Mouse (Mus musculus) mature B cell (primary cell): ENCODE results near the gene Atxn1.

ENCODE experiments used
- in situ Hi-C: fragments of 300-500 bp; cut with MboI; formaldehyde crosslinking; loops from 2 replicates; pipeline ENCODE4 v1.14.3; 2019

The Atxn1 gene

GRCm38 (mm10) chr13:45861885-45862605 lies 102.8 kb downstream of the Atxn1 start:
- in situ Hi-C loops = no loop called here

DNA sequence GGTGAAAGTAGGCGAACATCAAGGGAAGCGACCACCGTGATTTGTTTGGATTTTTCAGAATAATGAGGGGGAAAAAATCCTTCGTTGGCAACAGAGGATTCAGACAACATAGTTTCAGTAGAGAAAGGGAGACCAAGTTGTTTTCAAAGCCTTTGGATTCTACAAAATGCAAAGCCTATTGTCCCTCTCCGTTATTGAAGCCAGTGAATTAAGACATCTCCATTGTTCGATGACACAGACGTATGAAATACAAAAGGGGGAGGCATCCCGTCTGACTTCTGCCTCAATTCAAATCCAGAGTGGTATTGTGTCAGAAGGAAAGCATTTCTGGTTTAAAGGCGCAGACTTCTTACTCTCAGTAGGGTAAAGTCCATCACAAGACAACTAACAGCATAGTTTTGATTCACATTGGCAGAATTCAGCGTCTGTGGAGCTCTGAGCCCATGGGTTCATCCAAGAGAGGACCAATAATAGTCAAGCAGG lies 103.7 kb downstream of the Atxn1 start:
- in situ Hi-C loops = no loop called here

GRCm38 (mm10) chr13:45859081-45859709 lies 105.6 kb downstream of the Atxn1 start:
- in situ Hi-C loops = no loop called here

- in situ Hi-C loops = no loop called here
Measured at GRCm38 (mm10) chr13:45857416-45857815, 107.4 kb downstream of the Atxn1 start.

DNA sequence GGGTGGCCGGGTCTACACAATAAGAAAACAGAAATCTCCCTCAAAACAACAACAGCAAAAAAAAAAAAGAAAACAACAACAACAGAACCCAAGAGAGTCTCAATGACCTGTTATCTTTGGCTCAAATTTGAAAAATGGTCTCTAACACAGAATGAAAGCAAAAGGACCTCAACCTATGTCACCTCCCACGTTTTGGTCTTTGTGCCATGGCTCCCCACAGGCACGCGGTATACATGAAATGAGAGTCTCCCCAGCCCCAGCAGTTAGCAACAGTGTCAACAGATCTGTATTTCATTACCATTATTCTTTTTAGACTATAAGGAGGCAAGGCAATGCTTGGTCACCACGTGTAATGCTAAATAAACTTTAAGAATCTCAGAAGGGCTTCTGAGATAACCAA lies 110.3 kb downstream of the Atxn1 start:
- in situ Hi-C loops = no loop called here

DNA sequence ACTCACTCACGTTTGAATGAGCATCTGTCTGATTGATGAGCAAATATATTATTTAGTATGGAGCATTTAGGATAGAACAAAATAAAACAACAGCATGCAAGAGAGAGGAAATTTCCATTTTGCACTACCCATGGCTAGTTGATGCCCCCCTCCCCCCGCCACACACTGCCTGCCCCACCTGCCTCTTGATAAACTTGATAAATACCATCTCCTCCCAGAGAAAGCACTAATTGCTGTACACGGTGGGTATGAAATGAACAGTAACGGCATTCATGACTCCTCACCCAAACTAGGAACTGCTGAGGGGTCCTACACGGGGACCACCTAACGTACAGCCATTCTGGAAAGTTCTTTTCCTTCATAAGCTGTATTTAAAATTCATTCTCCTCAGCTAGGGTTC lies 111.1 kb downstream of the Atxn1 start:
- in situ Hi-C loops = no loop called here

- in situ Hi-C loops = no loop called here
Measured at GRCm38 (mm10) chr13:45852288-45852687, 112.5 kb downstream of the Atxn1 start.

DNA sequence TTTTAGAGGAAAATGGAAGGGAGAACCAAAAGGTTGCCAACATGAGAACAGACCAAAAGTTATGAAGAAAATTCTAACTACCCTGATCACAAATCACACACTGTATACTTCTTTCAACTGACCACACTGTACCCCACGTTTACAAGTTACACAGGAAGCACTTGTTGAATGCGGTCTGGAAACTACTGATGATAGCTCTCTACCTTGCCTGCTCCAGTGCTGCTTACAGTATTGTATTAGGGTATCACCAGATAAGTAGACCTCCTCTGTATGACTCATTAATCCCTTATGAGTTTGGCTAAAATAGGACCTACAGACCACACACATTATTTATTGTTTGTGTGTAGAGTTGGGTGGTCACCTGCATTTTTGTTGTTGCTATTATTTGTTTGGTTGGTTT lies 113.1 kb downstream of the Atxn1 start:
- in situ Hi-C loops = no loop called here

GRCm38 (mm10) chr13:45851156-45851555 lies 113.7 kb downstream of the Atxn1 start:
- in situ Hi-C loops = no loop called here

GRCm38 (mm10) chr13:45850181-45850974 lies 114.4 kb downstream of the Atxn1 start:
- in situ Hi-C loops = no loop called here

DNA sequence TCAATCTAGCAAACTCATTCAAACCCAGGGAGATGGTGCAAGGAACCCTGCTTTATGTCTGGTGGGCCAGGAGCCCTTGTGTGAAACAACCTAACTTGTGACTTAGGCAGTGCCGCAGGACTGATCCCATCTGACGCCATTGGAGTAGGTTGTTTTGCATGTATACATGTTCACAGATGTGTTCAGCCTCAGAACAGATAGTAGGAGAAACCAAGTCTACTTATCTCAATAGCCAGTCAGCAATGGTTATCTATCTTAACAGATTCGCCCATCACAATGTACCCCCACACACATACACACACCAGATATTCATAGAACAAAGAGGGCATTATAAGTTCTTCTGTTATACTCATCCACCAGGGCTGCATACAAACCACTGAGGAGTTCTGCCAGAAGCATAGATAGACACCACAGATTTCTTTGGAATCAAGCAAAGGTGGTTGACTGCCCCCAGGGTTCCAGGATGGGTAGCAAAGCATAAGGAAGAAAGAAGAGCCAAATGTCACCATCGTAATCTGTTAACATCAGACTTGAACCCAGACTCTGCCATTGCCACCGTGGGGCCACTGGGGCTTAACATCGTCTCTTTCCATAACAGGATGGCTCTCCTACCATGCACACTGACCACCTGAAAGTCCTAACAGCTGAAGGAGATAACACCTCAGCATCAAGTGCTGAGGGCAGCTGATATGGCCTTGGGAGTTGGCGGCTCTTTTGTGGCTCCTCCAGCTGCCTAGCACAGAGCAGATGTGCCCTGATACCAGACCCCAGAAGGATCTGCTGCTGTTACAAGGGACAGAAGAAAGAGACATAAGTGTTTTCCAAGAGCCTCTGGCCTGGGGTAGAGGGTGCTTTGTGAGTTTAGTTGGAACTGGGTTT lies 115.4 kb downstream of the Atxn1 start:
- in situ Hi-C loops = no loop called here

DNA sequence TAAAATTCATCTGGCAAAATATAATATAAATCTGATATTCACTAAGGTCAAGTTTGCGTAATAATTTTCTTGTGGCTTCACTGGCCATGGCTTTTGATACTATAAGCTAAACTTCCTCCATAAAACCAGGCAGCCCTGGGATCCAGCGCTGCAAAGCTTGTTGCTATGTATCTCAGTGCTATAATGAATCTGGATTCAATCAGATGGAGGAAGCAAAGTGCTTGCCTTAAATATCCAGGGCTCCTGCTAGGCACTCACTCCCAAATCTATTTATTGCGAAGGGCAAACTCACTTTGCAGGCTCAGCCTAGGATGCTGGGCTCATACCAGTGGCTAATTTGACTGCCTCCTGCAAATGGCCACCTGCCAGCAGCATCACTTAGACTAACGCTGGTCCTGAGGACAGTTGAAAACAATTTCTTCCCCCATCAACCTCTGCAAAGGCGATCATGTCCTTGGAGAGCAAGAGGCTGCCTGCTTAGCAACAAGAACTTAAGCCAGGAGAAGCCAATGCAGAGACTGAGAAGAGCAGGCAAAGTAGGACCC lies 122.2 kb downstream of the Atxn1 start:
- in situ Hi-C loops = no loop called here

GRCm38 (mm10) chr13:45839901-45840300 lies 124.9 kb downstream of the Atxn1 start:
- in situ Hi-C loops = no loop called here

- in situ Hi-C loops = no loop called here
Measured at GRCm38 (mm10) chr13:45837609-45838220, 127.1 kb downstream of the Atxn1 start.

DNA sequence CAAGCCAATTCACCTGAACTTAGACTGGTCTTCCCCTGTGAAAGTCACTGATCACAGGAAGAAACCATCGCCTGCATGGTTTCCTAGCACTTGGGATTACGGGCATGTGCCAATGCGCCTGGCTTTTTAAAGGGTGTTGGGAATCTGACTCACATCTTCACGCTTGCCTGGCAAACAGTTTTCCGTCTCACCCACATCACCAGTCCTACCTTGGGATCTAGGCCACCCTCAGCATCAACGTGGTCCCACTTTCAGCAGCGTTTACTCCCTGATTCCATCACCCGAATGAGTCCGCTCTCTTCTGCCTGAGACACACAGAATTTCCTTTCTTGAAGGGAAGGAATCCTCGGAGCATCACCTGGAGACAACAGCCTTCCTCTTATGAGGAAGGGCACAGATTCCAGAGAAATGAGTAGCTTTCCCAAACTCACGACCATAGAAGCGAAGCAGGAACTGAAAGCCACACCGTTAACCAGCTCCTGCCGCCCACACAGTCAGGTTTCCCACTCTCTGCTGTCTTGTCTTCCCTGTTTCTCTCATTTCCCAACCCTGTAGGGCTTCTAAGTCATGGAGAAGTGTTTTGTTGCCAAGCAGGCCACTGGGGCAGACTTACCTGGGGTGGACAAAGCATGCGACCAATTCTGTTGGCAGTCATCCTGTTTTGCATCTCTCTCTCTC lies 128.3 kb downstream of the Atxn1 start:
- in situ Hi-C loops = no loop called here

DNA sequence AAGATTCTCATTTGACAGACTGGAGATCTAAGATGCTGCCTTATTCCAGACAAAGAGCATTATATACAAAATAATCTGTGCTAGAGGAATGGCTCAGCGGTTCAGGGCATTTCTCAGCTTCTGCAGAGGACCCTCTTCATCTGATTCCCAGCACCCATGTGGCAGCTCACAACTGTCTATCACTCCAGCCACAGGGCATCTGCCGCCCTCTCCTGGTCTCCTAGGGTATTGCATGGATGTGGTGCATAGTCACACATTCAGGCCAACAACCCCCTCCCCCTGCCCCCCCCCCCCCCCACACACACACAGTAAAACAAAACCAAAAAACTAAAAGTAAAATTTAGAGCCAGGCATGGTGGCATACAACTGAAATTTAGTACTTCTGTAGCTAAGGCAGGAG lies 130.5 kb downstream of the Atxn1 start:
- in situ Hi-C loops = no loop called here

- in situ Hi-C loops = no loop called here
Measured at GRCm38 (mm10) chr13:45832695-45833350, 132.0 kb downstream of the Atxn1 start.

DNA sequence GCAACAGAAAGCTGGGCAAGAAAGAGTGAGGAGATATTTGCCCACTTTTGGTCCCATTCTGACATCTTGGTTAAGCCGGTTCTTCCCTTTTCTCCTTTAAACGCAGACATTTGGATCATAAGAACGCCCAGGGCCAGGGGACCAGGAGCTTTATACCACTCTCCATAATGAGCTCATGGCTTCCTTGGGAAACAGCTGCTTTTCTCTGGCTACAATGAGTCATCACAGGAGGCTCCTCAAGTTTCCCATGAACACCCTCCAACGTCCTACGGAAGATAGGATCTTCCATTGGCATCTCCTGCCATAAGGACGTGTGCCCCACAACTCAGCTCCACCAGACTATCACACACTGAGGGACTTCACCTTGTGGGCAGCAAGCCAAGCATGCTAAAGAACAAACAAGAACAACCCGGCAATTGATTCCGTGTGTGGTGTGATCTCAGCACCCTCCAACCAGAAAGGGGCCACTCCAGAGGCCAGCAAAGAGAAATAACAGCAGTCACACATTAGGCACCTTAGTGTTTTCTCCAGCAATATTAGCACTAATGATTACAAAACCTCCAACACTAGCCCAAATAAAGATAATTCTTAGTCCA lies 135.4 kb downstream of the Atxn1 start:
- in situ Hi-C loops = no loop called here

GRCm38 (mm10) chr13:45828035-45828434 lies 136.8 kb downstream of the Atxn1 start:
- in situ Hi-C loops = no loop called here
